Mouse (Mus musculus) heart, postnatal 0 days (tissue): Measurements from ENCODE around the gene Npff.

ENCODE experiments used
- CTCF ChIP-seq: IDR thresholded peaks from 2 replicates; pipeline ENCODE4 v1.5.1; 2016; ENCODE audit warnings: antibody characterized with exemption, control low read depth, low read depth
- EP300 ChIP-seq: IDR thresholded peaks from 2 replicates; pipeline ENCODE4 v1.6.1; 2016; ENCODE audit warnings: antibody characterized with exemption, low read depth

GRCm38 (mm10) chr15:102503447-102503846, 21.3 kb downstream of the Npff start, which contains the start of gene Gm10337:
- no peak for TF ChIP-seq CTCF
- TF ChIP-seq EP300: no peak
